8 mouse cellular contexts compared by ENCODE assay signal in the genomic region with DNA sequence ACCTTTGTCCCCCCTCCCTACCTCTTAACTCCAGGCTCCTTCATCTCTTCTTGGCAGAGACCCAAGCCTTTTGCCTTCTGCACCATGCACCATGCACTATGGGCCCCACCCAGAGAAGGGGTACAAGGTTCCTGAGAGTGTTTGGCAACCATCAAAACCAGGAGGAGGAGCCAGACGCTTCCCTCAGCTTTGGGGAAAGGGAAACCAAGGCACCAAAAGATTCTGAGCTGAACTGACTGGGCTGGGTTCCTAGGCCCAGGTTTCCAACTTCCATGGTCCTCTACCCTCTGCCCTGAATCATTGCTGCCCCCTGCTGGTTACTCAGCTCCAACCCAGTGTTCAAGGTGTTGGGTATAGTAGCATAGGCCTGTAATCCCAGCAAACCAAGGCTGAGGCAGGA. TPM values are rescaled to one million over a fixed set of nuclear protein-coding genes. Genes with fewer than 3 reads are reported as not detected.
DNase-seq lines count a peak whose midpoint lies in the region; ATAC-seq lines count a peak whose summit lies in the region.

No protein-coding gene starts in this region.

- H3K9ac ChIP-seq in heart, embryonic 12.5 days, result no peak overlapping the region

- peaks cover 19% of the 10 kb centered on the region for H3K4me1 ChIP-seq in heart, embryonic 12.5 days (replicated peaks)

- no peak overlapping the region for H3K4me2 ChIP-seq in heart, embryonic 12.5 days

- DNase-seq in heart, adult 11 months, result peak; percentile 97
- DNase-seq in A20 (ENCODE audit: low read depth, low spot score) (peak; percentile 71), ZHBTc4 (ENCODE audit: low read depth, low spot score) (peak; percentile 90)
- DNase-seq in kidney, postnatal 14 days, result peak; percentile 82
- peak; percentile 77 for DNase-seq in testis, postnatal 10 days (ENCODE audit: low spot score)

- WGBS in heart, embryonic 12.5 days, result 54% methylated on average over 1 of the region's 1 CpGs

- no peaks in the 10 kb centered on the region for H3K9me3 ChIP-seq in heart, embryonic 12.5 days (replicated peaks)

- no peak; the same call in 1 of the 2 replicates for ATAC-seq in heart, embryonic 12.5 days (ENCODE audit: insufficient number of reproducible peaks, low FRiP score)
- peak; percentile 74 for ATAC-seq in erythroid progenitor cell, adult 5-6 weeks (replicated peaks; ENCODE audit: low FRiP score, poor library complexity, severe bottlenecking)
- ATAC-seq in megakaryocyte, adult 5-6 weeks (ENCODE audit: poor library complexity, severe bottlenecking), result peak; percentile 72

- H3K27ac ChIP-seq in heart, embryonic 12.5 days (ENCODE audit: poor library complexity, severe bottlenecking), result no peak overlapping the region

- no peaks in the 10 kb centered on the region for H3K27me3 ChIP-seq in heart, embryonic 12.5 days (replicated peaks)

- no peak overlapping the region for H3K4me3 ChIP-seq in heart, embryonic 12.5 days

- peaks cover 12% of the 10 kb centered on the region for H3K36me3 ChIP-seq in heart, embryonic 12.5 days

RNA-seq across cellular contexts. Expression of a gene that starts 4.3 kb away (rescaled TPM):
- polyA plus RNA-seq in heart, embryonic 12.5 days (2016; fragmentation: Nextera tagmentation; extraction: Ambion mirVana), result 1.9 and 2.1 TPM in 2 replicates
- total RNA-seq in erythroid progenitor cell, adult 5-6 weeks (2015; ENCODE audit: low replicate concordance), result 8.3 and 13.0 TPM in 2 replicates
- total RNA-seq in erythroid progenitor cell, adult 5-6 weeks (2017; ENCODE audit: low replicate concordance), result 4.2 and 4.5 TPM in 2 replicates
- 13.3 and 15.8 TPM in 2 replicates for total RNA-seq in megakaryocyte, adult 5-6 weeks (2015)
- 7.1 and 15.9 TPM in 2 replicates for total RNA-seq in megakaryocyte, adult 5-6 weeks (2017)

RNA-seq across cellular contexts. Expression of a gene that starts 16.1 kb away (rescaled TPM):
- polyA plus RNA-seq in heart, embryonic 12.5 days (2016; fragmentation: Nextera tagmentation; extraction: Ambion mirVana), result 42.7 and 48.6 TPM in 2 replicates
- total RNA-seq in erythroid progenitor cell, adult 5-6 weeks (2015; ENCODE audit: low replicate concordance), result 9.7 and 10.1 TPM in 2 replicates
- total RNA-seq in erythroid progenitor cell, adult 5-6 weeks (2017; ENCODE audit: low replicate concordance), result 6.0 and 12.1 TPM in 2 replicates
- 73.2 and 74.8 TPM in 2 replicates for total RNA-seq in megakaryocyte, adult 5-6 weeks (2015)
- 159 and 176 TPM in 2 replicates for total RNA-seq in megakaryocyte, adult 5-6 weeks (2017)

RNA-seq across cellular contexts. Expression of a gene that starts 17.1 kb away (rescaled TPM):
- polyA plus RNA-seq in heart, embryonic 12.5 days (2016; fragmentation: Nextera tagmentation; extraction: Ambion mirVana), result 74.4 and 78.1 TPM in 2 replicates
- total RNA-seq in erythroid progenitor cell, adult 5-6 weeks (2015; ENCODE audit: low replicate concordance), result 40.7 and 52.3 TPM in 2 replicates
- total RNA-seq in erythroid progenitor cell, adult 5-6 weeks (2017; ENCODE audit: low replicate concordance), result 5.4 and 20.0 TPM in 2 replicates
- total RNA-seq in megakaryocyte, adult 5-6 weeks (2015), result 106 and 133 TPM in 2 replicates
- total RNA-seq in megakaryocyte, adult 5-6 weeks (2017), result 57.7 and 67.9 TPM in 2 replicates

RNA-seq across cellular contexts. Expression of a gene that starts 17.6 kb away (rescaled TPM):
- polyA plus RNA-seq in heart, embryonic 12.5 days (2016; fragmentation: Nextera tagmentation; extraction: Ambion mirVana), result 245 and 251 TPM in 2 replicates
- total RNA-seq in erythroid progenitor cell, adult 5-6 weeks (2015; ENCODE audit: low replicate concordance), result 149 and 151 TPM in 2 replicates
- 75.7 and 75.9 TPM in 2 replicates for total RNA-seq in erythroid progenitor cell, adult 5-6 weeks (2017; ENCODE audit: low replicate concordance)
- total RNA-seq in megakaryocyte, adult 5-6 weeks (2015), result 288 and 310 TPM in 2 replicates
- 117 and 147 TPM in 2 replicates for total RNA-seq in megakaryocyte, adult 5-6 weeks (2017)

RNA-seq across cellular contexts. Expression of a gene that starts 55.5 kb away (rescaled TPM):
- polyA plus RNA-seq in heart, embryonic 12.5 days (2016; fragmentation: Nextera tagmentation; extraction: Ambion mirVana), result 0.12 TPM in 1 of 2 replicates, not detected in the other
- not detected in 2 replicates for total RNA-seq in erythroid progenitor cell, adult 5-6 weeks (2015; ENCODE audit: low replicate concordance)
- total RNA-seq in erythroid progenitor cell, adult 5-6 weeks (2017; ENCODE audit: low replicate concordance), result not detected in 2 replicates
- not detected in 2 replicates for total RNA-seq in megakaryocyte, adult 5-6 weeks (2015)
- total RNA-seq in megakaryocyte, adult 5-6 weeks (2017), result not detected in 2 replicates

Comparison
In these comparisons a context has a peak if more than half of its experiments do, and no peak if none do; other contexts are left out.
1. RNA of a gene that starts 16.1 kb away (total RNA-seq): 73.2 to 176 TPM in megakaryocyte, adult 5-6 weeks; 6.0 to 12.1 TPM in erythroid progenitor cell, adult 5-6 weeks; every median in the first group is over 4 times any median in the second.
2. Peak in every context shown above with its lines, with median percentiles within 50 percentile points of each other: DNase-seq.